Mouse (Mus musculus): ENCODE results near the gene Lekr1.

The Lekr1 gene

DNA sequence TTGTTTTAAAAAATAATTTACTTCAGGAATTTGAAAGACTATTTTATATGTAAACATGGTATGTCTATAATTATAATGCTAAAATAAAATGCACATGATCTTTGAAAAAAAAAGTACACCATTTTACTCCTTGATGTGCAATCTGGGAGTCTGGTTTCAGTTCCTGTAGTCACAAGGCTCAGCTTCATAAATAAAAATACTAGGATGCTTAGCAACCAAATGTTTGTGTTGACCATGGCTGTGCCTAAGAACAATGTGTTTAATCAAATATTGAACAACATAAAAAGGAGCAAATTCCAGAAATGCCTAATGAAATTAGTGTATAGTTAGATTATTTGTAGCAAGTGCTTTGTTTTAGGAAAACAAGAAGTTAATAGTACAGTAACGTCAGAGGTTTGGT lies 107.9 kb downstream of the Lekr1 start:
- no peak for DNase-seq

DNA sequence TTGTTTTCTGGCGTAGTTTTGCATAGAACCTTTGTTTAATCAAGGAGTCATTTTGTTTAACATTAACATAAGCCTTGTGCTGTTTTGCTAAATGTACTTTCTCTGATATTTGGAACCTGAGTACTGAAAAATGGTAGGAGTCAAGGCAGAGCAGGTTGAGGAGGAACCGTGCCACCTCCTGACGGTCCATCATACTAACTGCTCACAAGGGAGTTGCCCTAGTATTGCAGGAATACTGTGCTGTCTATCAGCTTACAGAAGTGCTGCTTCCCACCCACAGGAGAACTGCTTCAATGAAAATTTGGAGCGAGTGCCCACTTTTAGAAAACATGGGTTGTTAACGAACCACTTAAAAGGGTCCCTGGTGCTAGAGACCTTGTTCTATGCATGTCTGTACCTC lies 109.1 kb downstream of the Lekr1 start:
- DNase-seq, result no peak

- DNase-seq, result no peak
Observed at GRCm38 (mm10) chr3:65782246-65782645, 116.2 kb downstream of the Lekr1 start.

DNA sequence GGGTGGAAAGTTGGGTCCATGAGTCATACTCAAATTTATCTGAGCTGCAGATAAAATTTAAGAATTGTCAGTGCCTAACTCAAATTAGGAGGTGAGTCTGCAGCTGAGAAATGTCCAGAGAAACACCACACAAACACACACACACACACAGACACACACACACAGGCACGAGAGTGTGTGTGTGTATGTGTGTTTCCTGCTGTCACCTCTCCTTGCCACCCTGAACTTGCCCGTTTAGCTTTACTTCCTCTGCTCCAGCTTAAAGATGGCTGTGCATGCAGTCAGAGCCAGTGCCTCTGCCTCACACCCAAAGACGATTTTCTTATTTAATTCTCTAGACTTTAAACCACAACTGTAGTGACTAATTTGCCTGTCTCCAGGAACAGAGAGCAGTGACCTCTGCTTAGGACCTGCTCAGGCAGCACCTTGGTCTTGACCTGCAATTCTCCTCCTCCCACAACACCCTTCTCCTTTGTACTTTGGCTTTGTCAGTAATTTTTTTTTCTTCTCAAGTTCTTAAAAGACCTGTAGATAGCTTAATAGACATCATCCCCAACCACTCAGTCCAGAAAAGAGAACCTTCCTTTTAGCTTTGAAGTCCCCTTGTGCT lies 124.2 kb downstream of the Lekr1 start:
- DNase-seq, result peak; percentile 47

- no peak for DNase-seq
Observed at GRCm38 (mm10) chr3:65793561-65793960, 127.5 kb downstream of the Lekr1 start.

DNA sequence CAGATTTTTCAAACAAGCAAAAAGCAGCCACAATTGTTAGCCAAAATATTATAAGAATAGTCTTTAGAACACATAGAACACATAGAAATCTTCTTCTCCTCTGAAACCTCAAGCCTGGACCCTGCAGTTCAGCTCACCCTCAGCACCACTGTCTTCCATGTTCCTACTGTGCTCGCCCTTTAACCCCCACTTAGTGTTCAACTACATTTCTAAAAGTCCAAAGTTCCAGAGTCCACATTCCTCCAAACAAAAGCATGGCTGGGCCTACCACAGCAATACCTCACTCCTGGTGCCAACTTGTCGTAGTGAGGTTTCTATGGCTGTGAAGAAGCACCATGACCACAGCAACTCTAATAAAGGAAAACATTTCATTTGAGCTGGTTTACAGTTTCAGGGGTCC lies 128.7 kb downstream of the Lekr1 start:
- DNase-seq, result peak; percentile 57

GRCm38 (mm10) chr3:65797345-65798137 lies 131.5 kb downstream of the Lekr1 start:
- DNase-seq, result no peak

GRCm38 (mm10) chr3:65800962-65801361 lies 134.9 kb downstream of the Lekr1 start:
- no peak for DNase-seq

DNA sequence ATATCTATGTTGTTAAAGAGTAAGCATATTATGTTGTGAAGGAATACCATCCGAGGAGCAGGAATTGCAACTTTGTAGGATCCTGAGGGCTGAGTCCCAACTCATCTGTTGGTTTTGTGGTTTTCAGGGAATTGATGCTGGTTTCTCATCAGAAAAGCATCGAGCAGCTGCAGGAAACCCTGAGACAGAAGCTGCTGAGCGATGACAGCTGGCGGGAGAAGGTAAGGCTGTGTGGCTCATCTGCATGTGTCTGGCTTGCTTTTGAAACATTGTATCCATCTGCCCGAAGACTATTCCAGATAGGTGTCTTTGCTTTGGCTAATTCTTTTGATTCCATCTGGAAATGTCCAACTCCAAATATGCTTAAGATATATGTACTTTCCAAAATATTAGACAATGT lies 136.2 kb downstream of the Lekr1 start:
- DNase-seq, result no peak

DNA sequence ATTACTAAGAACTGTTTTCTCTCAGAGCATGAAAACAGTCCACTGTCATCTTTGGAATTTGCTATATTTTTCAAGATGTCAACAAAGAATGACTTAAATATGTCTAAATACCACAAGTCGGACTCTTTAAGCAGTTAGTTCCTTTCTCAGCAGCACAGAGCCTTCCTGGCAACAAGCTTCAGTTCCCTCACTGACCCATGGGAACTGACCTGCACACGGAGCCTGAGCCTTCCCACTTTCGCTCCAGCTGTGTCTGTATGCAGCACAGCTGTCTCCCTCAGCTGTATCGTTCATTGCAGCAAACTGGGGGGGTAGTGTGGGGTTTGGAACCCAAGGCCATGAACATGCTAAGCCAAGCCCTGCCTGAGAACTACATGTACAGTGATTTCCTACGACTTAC lies 136.8 kb downstream of the Lekr1 start:
- DNase-seq, result no peak

GRCm38 (mm10) chr3:65814881-65815280 lies 148.9 kb downstream of the Lekr1 start:
- no peak for DNase-seq

DNA sequence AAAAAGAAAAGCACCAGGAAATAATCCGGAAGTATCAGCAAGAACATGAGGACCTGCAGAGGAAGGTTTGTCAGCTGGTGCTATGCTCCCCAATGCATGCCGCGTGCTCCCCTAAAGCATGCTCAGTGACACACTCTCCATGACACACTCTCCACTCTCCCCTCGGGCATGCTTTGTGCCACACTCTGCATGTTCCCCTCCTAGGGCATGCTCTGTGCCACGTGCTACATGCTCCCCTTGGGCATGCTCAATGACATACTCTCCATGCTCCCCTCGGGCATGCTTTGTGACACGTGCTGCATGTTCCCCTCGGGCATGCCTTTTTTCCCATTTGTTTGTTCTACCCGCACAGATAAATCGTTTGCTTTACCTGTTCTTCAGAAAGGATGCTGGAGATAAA lies 150.0 kb downstream of the Lekr1 start:
- no peak for DNase-seq

DNA sequence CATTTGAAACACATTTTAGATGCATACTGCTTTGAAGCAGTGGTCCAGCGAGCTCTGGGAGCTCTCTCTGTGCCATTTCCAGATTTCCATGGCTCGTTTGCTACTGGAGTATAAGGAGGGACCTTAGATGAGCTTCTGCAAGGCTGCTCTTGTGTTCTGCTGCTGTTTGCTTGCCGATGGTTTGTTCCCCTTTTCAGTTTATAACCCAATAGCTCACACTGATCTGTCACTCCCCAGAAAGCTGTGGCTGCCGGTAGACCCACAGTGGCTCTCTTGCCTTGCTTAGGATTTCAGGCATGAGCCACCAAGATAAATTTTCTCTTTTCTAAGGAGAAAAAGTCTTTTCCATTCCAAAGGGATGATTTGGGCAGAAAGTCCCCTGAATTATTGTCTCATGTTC lies 152.6 kb downstream of the Lekr1 start:
- DNase-seq, result no peak

DNA sequence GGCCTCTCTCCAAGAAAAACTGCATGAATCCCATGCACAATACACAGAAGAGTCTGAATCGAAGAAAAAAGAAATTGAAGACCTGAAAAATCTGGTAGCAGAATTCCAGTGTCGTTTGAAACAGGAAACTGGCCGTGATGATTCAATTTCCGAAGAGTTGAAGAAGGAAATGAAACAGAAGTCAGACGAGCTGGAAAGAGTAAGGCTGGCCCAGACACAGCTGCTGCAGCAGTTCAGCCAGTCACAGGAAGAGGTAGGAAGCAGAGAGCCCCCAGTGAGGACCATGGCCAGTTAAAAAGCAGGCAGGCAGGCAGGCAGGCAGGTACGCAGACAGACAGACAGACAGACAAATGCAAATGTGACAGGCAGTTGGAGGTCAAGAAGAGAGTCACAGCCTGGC lies 153.8 kb downstream of the Lekr1 start:
- no peak for DNase-seq

- no peak for DNase-seq
Observed at GRCm38 (mm10) chr3:65824886-65825285, 158.9 kb downstream of the Lekr1 start.

DNA sequence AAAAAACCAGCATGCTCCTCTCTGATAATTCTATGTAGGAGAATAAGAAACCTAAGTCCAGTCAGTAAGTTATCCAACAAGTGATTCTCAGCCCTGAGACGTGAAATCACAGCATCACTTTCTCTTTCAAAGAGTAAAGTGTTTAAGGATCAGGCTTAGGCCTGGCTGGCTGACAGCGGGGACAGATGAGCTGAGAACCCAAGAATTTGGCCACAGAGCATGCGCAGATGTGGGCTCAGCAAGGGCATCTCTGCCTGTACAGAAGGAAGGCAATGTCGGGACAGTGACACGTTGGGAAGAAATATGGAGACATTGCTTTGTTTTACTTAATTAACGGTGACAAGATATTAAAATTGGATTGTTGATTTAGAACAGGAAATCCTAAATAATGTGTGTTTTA lies 160.7 kb downstream of the Lekr1 start:
- DNase-seq, result no peak

- no peak for DNase-seq
Observed at GRCm38 (mm10) chr3:65827400-65827799, 161.4 kb downstream of the Lekr1 start.

DNA sequence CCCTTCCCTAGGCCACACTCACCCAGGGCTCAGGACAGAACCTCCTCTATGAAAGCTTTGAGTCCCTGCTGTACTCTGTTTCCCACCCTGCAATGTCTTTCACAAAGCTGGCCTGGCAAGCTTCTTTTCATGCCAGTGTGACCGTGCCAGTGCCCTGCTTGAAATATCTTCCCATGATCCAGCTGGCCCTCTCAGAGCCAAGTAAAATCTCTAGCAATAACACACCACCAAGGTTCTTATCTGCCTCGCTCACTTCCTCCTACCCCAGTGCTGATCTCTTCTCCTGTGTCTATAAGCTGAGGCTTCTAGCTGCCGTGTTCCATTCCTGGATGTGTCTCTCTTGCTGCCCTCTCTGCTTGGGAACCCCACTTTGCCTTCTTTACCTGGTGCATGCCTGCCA lies 162.0 kb downstream of the Lekr1 start:
- no peak for DNase-seq

DNA sequence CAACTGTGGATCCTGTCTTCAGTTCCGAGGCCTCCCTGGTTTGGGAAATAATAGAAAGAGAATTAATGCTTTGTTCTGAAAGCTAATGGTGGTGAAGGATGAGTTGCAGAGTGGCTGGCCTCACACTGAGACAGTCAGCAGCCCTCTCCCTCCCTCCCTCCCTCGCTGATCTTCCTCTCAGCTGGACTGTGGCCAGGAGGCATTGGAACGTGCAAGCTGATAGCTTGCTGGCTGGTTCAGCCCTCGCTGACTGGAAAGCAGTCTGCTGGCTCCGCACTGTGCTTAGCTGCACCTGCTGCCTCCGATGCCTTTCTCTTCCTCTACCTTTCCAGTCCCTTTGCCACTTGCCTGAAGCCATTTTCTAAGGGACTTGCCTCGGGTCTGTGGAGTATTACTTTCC lies 163.2 kb downstream of the Lekr1 start:
- peak; percentile 63 for DNase-seq

DNA sequence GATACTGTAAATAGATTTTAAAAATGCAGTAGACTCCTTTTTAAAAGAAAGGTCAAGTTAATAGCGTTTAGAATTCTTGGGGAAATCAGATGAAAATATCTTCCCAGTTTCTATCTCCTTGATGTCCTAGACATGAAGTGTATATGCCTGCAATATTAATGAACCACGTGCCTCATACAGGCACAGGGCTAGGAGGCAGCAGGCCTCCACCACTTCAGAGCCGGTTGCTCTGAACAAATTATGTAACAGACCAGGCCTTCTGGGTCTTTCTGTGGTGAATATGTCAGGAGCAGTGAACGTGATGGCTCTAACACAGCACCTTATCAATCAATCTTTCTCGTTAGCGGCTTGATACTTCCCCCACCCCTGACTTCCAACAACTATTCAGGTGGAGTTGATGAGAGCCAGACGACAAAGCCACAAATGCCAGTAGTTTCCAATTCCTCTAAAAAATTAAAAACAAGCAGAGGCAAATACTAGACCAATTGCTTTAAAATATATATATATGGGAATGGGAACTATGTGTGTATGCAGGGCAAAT lies 164.0 kb downstream of the Lekr1 start:
- DNase-seq, result no peak

DNA sequence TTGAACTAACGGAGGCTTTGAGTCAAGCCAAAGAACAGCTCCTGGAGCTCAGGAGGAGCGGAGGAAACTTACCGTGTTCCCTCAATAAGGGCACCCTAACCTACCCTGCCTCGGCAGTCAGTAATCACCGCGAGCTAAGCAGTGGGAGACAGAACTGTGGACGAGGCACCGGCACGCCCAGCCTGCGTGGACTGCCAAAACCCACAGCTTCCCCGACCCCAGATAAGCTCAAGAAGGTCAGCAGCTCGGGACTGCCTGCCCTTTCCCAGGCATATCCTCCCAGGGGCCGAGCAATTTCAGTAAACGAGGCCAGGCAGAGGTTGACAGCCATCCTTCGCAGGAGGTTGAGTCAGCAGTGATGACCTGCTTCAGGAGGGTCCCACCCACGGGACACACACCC lies 164.8 kb downstream of the Lekr1 start:
- DNase-seq, result no peak

- no peak for DNase-seq
Observed at GRCm38 (mm10) chr3:65832398-65832797, 166.4 kb downstream of the Lekr1 start.

GRCm38 (mm10) chr3:65836435-65836834 lies 170.4 kb downstream of the Lekr1 start:
- DNase-seq, result no peak

DNA sequence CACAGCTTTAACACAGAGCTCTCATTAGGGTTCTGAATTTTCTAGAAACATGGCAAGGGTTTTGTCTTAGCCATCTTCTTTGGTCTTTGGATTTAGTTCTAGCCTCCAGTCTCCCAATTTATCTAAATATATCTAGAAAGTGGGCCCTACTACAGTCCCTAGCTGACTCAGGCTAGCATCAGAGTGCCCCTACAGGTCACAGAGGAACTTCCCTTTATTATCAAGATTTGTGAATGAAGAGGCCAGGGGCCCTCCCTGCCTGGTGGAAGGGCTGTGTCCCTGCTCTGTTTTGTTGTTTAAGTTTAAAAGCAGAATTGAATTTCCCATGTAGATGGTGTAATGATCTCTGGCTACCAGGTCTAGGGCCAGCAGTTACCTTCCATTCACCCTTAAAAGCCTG lies 173.6 kb downstream of the Lekr1 start:
- no peak for DNase-seq

GRCm38 (mm10) chr3:65841175-65841574 lies 175.1 kb downstream of the Lekr1 start:
- DNase-seq, result no peak

Data from kidney, adult 11 months (tissue).